Mouse (Mus musculus) embryonic fibroblast, embryonic 13.5 days (primary cell): ENCODE results near the gene Ube2z. TPM values are rescaled to one million over a fixed set of nuclear protein-coding genes. Genes with fewer than 3 reads are reported as not detected.

Source experiments
- H3K27ac ChIP-seq: 2 replicates; pipeline ENCODE4 v1.5.1; 2012; ENCODE audit warnings: low read length, control low read depth, inconsistent platforms; ENCODE audit not compliant: insufficient read depth
- H3K4me1 ChIP-seq: 2 replicates; pipeline ENCODE4 v1.6.1; 2011; ENCODE audit warnings: low read length; ENCODE audit not compliant: control insufficient read depth, insufficient read depth
- H3K4me3 ChIP-seq: 2 replicates; pipeline ENCODE4 v1.5.1; 2011; ENCODE audit warnings: mild to moderate bottlenecking, control low read depth, low read length; ENCODE audit not compliant: insufficient read depth
- CTCF ChIP-seq: IDR thresholded peaks from 2 replicates; pipeline ENCODE4 v1.5.1; 2011; ENCODE audit warnings: mild to moderate bottlenecking, control low read depth, low read length, moderate library complexity, borderline replicate concordance; ENCODE audit not compliant: insufficient read depth
- POLR2A ChIP-seq: IDR thresholded peaks from 2 replicates; pipeline ENCODE4 v1.6.1; 2011; ENCODE audit warnings: low read depth, mild to moderate bottlenecking, control low read depth, low read length, moderate library complexity
- polyA plus RNA-seq: library from polyadenylated mRNA; stranded (reverse); fragments of >200 nt; gene quantifications from 2 replicates; pipeline ENCODE4 v1.2.4, GENCODE M21; 2011; ENCODE audit warnings: low read depth; ENCODE audit not compliant: missing spikeins, insufficient read length

Ube2z gene
- polyA plus RNA-seq, 1 experiment = 80.1 TPM

DNA sequence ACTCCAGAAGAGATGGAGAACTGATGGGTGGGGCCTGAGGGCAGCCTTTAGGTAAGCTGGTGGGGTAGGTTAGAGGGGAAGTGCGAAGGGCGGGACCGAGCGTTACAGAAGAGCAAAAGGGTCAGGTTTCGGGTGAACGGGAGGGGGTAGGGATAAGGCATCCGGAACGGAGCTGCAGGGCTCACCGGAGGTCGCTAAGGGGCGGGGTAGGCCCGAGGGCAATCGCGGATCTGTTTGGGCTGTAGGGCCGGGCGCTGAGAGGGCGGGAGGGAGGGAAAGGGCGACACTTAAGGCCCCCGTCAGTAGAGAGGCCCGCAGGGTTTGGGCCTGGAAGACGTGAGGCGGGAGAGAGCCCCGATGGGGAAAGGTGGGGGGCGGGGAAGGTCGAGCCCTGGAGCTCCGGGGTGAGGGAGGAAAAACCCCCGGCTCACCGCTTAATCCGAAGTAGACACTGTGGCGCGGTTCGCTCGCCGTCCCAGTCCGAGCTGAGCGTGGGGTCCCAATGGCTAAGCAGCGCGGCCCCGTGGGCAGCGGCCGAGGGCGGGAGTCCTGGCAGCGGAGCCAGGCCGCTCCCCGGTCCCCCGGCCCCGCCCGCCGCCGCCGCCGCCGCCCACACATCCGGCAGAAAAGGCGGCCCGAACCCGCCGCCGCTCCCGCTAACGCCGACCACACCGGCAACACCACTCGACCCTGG is 520 bp downstream of the Ube2z start:
- Histone ChIP-seq H3K27ac (0 out of 2 replicates have a peak overlapping the region, but pooled peaks have one; percentile 55), H3K4me1 (peaks cover 4% of the 10 kb centered on the region), H3K4me3 (peak overlapping the region; percentile 83)
- no peak for TF ChIP-seq CTCF
- TF ChIP-seq POLR2A = no peak

DNA sequence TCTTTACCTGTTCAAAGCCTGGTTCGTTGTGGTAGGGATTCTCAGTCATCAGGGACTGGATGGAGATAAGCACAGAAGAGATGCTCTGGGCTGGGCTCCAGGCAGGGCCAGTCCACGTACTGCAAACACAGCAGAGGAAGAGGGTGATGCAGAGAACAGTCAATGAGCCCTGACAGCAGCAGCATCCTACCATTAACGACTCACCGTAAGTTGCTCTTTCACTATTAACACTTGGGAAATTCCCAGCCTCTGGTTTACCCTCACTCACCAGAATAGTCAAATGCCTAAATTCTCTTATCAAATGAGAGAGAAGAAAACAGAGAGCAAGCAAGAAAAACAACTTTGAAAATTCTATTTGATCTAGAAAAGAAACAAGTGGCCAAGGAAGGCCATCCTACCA is 6.9 kb downstream of the Ube2z start:
- TF ChIP-seq POLR2A (no peak), CTCF (no peak)
- H3K4me3 ChIP-seq = no peak overlapping the region
- peaks cover 6% of the 10 kb centered on the region for H3K4me1 ChIP-seq

DNA sequence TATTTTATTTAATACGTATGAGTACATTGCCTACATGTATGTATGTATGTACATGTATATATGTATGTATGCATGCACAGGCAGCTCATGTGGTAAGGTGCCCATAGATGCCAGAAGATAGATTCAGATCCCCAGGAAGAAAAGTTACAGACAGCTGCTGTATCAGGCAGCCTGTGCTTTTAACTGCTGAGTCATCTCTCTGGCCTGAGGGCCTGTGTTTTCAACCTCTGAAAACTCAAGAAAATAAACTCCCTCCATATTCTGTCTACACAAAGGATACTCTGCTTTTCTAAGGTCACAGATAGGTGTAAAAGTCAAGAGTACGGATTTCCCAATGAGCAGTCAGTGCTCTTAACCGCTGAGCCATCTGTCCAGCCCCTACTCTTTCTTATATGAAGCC is 14.3 kb downstream of the Ube2z start:
- Histone ChIP-seq H3K4me1 (peaks cover 3% of the 10 kb centered on the region; the same call in 1 of the 2 replicates), H3K27ac (0 out of 2 replicates have a peak overlapping the region, but pooled peaks have one; percentile 27), H3K4me3 (no peak overlapping the region)
- no peak for TF ChIP-seq CTCF
- TF ChIP-seq POLR2A = no peak

More for the DNA sequence above, 6.9 kb downstream of the Ube2z start:
- no peak overlapping the region for H3K27ac ChIP-seq

DNA sequence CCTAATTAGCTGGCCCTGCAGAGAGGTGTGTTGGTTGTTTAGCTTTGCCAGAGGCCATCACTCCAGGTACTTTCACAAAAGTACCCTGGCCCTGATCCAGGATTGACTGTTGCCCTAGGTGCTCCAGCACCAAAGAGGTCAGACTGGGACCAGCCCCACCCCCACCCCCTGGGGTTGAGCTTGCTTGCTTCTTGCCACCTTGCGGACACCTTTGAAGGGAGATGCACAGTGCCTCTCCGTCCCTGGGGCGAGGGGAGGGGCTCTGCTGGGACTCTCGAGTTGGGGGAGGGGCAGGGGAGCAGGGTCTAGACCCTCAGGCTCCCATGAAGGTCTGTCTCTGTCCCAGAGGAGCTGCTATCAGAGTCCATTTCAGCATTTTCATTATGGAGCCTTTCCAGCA is 15.2 kb downstream of the Ube2z start:
- H3K4me3 ChIP-seq = no peak overlapping the region
- peaks cover 3% of the 10 kb centered on the region; the same call in 1 of the 2 replicates for H3K4me1 ChIP-seq
- no peak overlapping the region for H3K27ac ChIP-seq
- no peak for TF ChIP-seq POLR2A
- TF ChIP-seq CTCF = no peak

DNA sequence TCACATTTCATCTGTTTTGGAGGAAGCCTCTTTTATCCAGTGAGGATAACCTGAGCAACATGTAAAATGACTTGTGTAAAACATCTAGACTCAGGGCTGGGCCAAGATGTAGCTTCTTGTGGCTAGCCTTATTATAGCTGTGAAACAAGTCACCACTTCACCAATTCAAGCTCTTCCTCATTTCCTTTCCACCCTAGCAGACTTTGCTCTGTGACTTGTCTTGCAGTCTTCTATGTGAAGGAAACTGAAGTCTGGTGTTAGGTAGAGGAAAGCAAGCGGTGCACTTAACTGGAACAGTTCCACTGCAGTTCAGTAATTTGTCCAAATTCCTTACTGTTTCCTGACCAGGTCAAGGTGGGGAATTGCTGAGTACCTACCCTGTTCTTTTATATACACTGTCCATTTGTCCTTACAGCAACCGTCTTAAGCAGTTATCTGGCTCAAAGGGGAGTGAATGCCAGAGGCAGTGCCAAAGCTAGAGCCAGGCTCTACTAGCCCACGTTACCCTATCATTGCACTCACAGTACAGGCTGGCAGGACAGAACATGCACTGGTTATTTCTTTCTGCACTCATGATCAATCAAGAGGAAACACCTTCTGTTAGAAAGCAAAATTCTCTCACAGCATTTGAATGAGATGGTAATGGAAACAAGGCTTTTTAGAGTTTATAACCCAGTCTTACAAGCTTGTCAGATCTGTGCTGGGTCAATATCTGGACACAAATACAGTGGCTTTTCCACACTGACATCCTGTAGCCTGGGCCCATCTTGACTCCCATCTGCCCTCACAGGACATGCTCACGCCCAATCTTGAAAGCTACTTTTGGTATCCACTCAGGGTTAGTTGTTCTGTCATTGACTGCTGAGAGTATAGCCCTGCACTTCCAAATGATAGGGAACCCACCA is 17.5 kb downstream of the Ube2z start:
- Histone ChIP-seq H3K27ac (no peak overlapping the region), H3K4me3 (no peak overlapping the region), H3K4me1 (peaks cover 3% of the 10 kb centered on the region; the same call in 1 of the 2 replicates)
- no peak for TF ChIP-seq CTCF
- no peak for TF ChIP-seq POLR2A

DNA sequence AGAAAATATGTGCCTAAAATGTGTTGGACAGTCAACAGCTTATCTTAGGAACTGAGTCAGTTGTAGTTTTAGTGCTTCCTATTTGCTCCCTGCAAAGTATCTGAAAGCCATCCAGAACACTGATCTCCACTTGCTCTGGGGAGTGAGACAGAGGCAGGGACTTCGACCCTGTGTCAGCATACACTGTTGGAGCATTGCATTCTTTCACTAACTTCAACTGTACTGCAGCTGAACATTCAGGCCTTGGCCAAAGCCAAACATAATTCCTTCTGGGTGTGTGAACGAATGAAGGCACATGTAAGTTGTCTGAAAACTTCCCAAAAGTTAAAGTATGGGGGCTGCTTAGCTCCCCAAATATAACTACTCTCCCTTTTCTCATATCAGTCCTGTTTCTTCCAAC is 18.4 kb downstream of the Ube2z start:
- Histone ChIP-seq H3K27ac (no peak overlapping the region), H3K4me3 (no peak overlapping the region), H3K4me1 (peaks cover 3% of the 10 kb centered on the region; the same call in 1 of the 2 replicates)
- TF ChIP-seq POLR2A (no peak), CTCF (no peak)

DNA sequence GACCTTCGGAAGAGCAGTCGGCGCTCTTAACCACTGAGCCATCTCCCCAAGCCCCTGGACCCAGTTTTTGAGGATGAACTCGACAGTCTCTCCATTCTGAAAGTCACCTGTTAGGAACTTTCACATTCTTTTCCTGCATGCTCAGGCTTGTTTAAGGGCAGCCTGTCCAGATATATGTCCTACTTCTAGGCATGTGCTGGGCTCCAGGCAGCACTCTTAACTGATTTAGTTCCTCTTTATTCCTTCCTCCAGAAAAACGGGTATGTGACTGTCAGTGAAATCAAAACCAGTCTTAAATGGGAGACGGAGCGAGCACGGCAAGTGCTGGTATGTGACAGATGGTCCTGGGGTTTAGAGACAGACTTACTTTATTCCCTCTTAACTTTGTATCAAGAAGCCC is 19.2 kb downstream of the Ube2z start:
- 0 out of 2 replicates have a peak overlapping the region, but pooled peaks have one; percentile 4 for H3K27ac ChIP-seq
- peaks cover under 1% of the 10 kb centered on the region; the same call in 1 of the 2 replicates for H3K4me1 ChIP-seq
- no peak overlapping the region for H3K4me3 ChIP-seq
- no peak for TF ChIP-seq POLR2A
- TF ChIP-seq CTCF = no peak

DNA sequence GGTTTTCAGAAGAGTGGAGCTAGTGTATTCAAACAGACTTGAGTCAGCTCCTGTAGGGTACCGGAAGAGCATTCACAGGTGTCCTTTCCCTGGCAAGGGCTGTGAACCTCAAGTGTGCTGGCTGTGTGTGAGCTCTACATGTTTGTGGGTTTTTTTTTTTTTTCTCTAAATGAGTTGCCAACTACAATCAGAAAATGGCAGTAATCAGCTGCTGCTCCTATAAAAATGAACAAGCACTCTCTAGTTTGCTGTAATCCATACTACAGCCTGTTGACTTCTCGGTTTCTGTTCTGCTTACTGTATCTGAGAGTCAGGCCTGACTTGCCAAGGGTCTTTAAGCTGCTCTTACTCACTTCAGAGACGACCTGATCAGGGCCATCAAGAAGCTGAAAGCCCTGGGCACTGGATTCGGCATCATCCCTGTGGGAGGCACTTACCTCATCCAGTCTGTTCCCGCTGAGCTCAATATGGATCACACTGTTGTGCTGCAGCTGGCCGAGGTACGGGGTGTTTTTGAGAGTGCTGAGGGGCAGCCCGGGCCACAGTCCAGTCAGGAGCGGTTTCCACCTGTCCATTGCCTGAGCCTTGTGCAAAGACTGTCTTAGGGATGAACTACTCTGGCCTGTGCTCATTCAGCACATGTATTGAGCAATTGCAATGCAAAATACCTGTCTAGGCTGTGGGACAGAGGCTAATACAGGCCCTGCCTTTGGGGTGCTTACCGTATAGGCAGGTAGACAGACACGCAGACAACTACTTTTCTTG is 20.2 kb downstream of the Ube2z start:
- no peak overlapping the region for H3K4me3 ChIP-seq
- no peak for TF ChIP-seq CTCF
- TF ChIP-seq POLR2A = no peak
- H3K27ac ChIP-seq = no peak overlapping the region
- no peaks in the 10 kb centered on the region for H3K4me1 ChIP-seq

DNA sequence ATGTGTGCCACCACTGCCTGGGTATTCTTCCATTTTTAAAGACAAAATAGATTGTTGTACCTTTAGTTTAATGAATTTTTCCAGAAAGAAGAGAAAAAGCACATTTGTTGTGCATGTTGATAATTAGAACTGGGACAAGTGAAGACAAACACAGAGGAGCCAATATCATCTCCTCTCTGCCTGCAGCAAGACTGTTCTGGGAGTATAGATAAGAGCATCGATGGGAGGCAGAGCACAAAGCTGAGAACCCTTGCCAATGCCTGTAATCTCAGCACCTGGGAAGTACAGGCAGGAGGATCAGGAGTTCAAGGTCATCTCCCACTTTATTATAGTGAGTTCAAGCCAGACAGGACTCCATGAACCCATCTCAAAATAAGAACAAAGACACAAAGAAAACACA is 26.6 kb downstream of the Ube2z start:
- Histone ChIP-seq H3K27ac (no peak overlapping the region), H3K4me3 (no peak overlapping the region), H3K4me1 (peaks cover 3% of the 10 kb centered on the region; the same call in 1 of the 2 replicates)
- TF ChIP-seq CTCF (no peak), POLR2A (no peak)
